Mouse (Mus musculus) kidney, adult 11 months (tissue): Measurements from ENCODE around the gene Ccdc51.
A peak's percentile ranks its signal among the peaks of the same experiment; 100 is the strongest.

Source experiments
- DNase-seq: peaks from one replicate; pipeline ENCODE4 v3.0.0; 2022

Gene Ccdc51

GRCm38 (mm10) chr9:109057543-109057942, 24.8 kb upstream of the Ccdc51 start:
- DNase-seq: no peak

- DNase-seq: no peak
Observed at GRCm38 (mm10) chr9:109058006-109058765, 24.1 kb upstream of the Ccdc51 start.

GRCm38 (mm10) chr9:109059136-109059903, 23.0 kb upstream of the Ccdc51 start, which contains the start of gene Trex1:
Gene Trex1 (minus strand): TSS chr9:109059734.
- DNase-seq: peak; percentile 93

GRCm38 (mm10) chr9:109060184-109060897, 22.0 kb upstream of the Ccdc51 start:
- DNase-seq: no peak

- no peak for DNase-seq
Observed at GRCm38 (mm10) chr9:109060898-109061295, 21.4 kb upstream of the Ccdc51 start.

GRCm38 (mm10) chr9:109068095-109068735, 14.1 kb upstream of the Ccdc51 start:
- DNase-seq: no peak

GRCm38 (mm10) chr9:109073661-109074573, 8.4 kb upstream of the Ccdc51 start, which contains the start of gene Atrip:
Gene Atrip (minus strand): TSS chr9:109074124.
- peak; percentile 87 for DNase-seq

- no peak for DNase-seq
Observed at GRCm38 (mm10) chr9:109080516-109080915, 1.8 kb upstream of the Ccdc51 start.

GRCm38 (mm10) chr9:109081749-109082123, 557 bp upstream of the Ccdc51 start:
- DNase-seq: no peak

- no peak for DNase-seq
Observed at GRCm38 (mm10) chr9:109084922-109085321, 2.6 kb downstream of the Ccdc51 start.

GRCm38 (mm10) chr9:109087987-109088386, 5.7 kb downstream of the Ccdc51 start:
- no peak for DNase-seq

- no peak for DNase-seq
Observed at GRCm38 (mm10) chr9:109090446-109090845, 8.2 kb downstream of the Ccdc51 start.

GRCm38 (mm10) chr9:109091802-109092201, 9.5 kb downstream of the Ccdc51 start:
- DNase-seq: no peak

GRCm38 (mm10) chr9:109092799-109093198, 10.5 kb downstream of the Ccdc51 start:
- peak; percentile 48 for DNase-seq

GRCm38 (mm10) chr9:109093786-109094552, 11.7 kb downstream of the Ccdc51 start:
- peak; percentile 74 for DNase-seq

GRCm38 (mm10) chr9:109094553-109095136, 12.4 kb downstream of the Ccdc51 start:
- DNase-seq: peak; percentile 58

GRCm38 (mm10) chr9:109095137-109095982, 13.1 kb downstream of the Ccdc51 start, which contains the start of gene Plxnb1:
Gene Plxnb1 (plus strand): TSS chr9:109095389.
- DNase-seq: peak; percentile 70

- no peak for DNase-seq
Observed at GRCm38 (mm10) chr9:109096251-109096661, 14.0 kb downstream of the Ccdc51 start.

- DNase-seq: peak; percentile 37
Observed at GRCm38 (mm10) chr9:109096856-109097255, 14.6 kb downstream of the Ccdc51 start.
